Mouse (Mus musculus): ENCODE results near the gene Clca1. TPM values are rescaled to one million over a fixed set of nuclear protein-coding genes. Genes with fewer than 3 reads are reported as not detected.
A peak's percentile ranks its signal among the peaks of the same experiment; 100 is the strongest.
"Not testable (repeated sequence)": the region's sequence is repeated elsewhere in the genome, so short reads cannot be mapped to it uniquely, and the experiment has no call there.

Gene Clca1
- total RNA-seq (2017): not detected in 2 replicates

- no peak for ATAC-seq (replicated peaks; ENCODE audit: low read depth, poor library complexity, severe bottlenecking)
Measured at GRCm38 (mm10) chr3:145032676-145033075, at the start of gene Clca1. TSS of gene Clca1 (minus strand) at chr3:145032776.

DNA sequence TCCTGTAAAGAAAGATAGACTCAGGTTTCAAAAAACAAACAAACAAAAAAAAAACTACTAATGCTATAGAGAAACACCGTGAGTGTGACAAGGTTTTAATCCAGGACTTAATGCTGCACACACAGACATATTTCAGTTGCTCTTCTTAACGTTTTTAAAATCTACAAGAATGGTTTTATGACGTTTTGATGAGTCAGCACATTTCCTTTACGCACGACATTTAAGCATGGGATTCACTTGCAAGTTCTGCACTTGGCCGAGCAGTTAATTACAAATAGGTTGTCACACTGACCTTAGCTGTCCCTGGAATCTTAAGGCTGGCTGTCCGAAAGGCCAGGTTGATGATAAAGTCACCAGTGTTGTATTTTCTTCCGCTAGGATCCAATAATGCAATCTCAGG is 48.3 kb upstream of the Clca1 start:
- ATAC-seq (replicated peaks; ENCODE audit: low read depth, poor library complexity, severe bottlenecking): no peak

- no peak for ATAC-seq (replicated peaks; ENCODE audit: low read depth, poor library complexity, severe bottlenecking)
Measured at GRCm38 (mm10) chr3:145078405-145078804, 45.8 kb upstream of the Clca1 start.

- no peak for ATAC-seq (replicated peaks; ENCODE audit: low read depth, poor library complexity, severe bottlenecking)
Measured at GRCm38 (mm10) chr3:145072339-145072738, 39.8 kb upstream of the Clca1 start.

- ATAC-seq (replicated peaks; ENCODE audit: low read depth, poor library complexity, severe bottlenecking): no peak
Measured at GRCm38 (mm10) chr3:145068964-145069363, 36.4 kb upstream of the Clca1 start.

DNA sequence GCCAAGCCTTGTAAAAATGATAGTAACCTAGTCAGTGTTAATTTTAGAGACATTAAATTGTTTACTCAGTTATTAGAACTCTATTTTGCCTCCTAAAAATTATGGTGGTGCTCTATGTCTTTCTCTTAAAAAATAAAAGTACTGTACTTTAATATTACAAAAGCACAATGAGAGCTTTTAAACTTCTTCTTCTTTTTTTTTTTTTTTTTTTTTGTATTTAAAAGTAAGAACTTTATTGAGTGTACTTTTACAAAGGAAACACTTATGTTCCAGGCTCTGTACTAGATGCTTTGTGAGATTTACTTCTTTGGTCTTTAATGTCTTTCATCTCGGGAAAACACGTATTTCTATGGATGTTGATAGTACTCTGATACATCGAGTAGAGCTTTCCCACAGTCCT is 22.6 kb upstream of the Clca1 start:
- ATAC-seq (replicated peaks; ENCODE audit: low read depth, poor library complexity, severe bottlenecking): not testable (repeated sequence)

DNA sequence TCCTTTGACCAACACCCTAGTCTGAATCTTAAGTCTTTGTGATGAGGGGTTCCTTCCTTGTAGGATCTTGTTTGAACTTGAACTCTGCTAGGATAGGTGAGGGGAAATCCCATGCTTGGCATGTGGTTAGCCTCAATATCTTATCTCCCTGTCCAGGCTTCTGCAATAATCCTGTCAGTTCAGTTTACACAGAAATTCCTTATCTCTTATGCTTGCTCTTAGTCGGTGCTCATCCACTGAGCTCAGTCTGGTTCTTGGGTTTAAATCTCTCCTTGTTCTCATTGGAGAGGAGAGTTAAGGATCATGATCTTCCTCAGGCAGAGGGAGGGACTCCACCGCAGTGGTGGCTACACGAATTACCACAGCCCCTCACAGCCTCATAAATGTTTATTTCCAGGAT is 17.2 kb upstream of the Clca1 start:
- ATAC-seq (replicated peaks; ENCODE audit: low read depth, poor library complexity, severe bottlenecking): peak; percentile 96

- ATAC-seq (replicated peaks; ENCODE audit: low read depth, poor library complexity, severe bottlenecking): no peak
Measured at GRCm38 (mm10) chr3:145038813-145039212, 6.2 kb upstream of the Clca1 start.

GRCm38 (mm10) chr3:145028036-145028435 is 4.5 kb downstream of the Clca1 start:
- ATAC-seq (replicated peaks; ENCODE audit: low read depth, poor library complexity, severe bottlenecking): no peak

DNA sequence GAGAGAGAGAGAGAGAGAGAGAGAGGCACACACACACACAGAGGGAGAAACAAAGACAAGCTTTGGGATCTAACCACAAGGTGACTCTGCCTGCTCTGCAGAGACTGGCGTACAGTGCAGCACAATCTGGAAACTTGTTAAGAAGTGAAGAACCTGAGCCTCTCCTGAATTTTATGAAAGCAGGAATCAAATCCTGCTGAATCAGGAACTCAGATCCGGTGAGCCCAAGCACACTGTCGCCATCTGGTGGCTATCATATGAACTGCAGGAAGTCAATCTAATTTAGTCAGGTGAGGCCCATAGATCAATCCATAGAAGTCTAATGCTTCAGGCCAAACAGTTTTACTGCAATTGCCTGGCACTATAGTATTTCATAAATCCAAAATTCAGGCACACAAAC is 5.8 kb downstream of the Clca1 start:
- peak; percentile 83 for ATAC-seq (replicated peaks; ENCODE audit: low read depth, poor library complexity, severe bottlenecking)

DNA sequence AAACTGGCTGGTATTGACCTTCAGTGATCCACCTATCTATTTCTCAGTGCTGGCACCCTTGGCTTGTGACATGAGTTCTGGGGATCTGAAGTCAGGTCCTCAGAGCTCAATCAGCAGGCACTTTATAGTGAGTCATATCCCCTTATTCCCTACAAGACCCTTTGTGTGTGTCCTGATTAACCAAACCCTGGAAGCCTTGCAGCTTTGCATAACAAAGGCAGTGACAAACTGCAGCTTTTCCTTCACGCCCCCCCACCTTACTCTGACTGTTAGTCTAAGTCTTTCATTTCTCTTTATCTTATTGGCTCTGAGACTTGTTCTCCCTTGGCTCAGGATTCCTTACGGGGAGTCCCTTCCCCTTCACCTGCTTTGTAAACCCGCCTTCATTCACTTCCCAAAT is 14.8 kb downstream of the Clca1 start:
- no peak for ATAC-seq (replicated peaks; ENCODE audit: low read depth, poor library complexity, severe bottlenecking)

- ATAC-seq (replicated peaks; ENCODE audit: low read depth, poor library complexity, severe bottlenecking): no peak
Measured at GRCm38 (mm10) chr3:145004422-145004821, 28.2 kb downstream of the Clca1 start.

DNA sequence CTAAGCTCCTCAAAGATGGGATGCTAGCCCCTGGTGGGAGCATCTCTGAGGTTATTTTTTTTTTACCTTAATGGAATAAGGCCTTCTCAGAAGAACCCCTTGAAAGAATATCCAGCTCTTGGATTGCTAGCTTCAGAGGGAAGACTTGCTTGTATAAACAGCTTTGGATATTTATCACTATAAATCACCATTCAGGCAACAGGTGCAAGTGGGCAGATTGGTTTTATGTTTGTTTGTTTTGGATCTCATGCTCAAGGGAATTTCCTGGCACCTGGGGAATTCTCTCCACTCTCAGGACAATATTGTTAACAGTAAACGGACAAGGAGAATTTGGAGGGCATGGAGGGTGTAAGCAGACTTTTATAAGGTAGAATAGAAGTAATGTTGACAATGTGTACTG is 31.7 kb downstream of the Clca1 start:
- ATAC-seq (replicated peaks; ENCODE audit: low read depth, poor library complexity, severe bottlenecking): no peak

DNA sequence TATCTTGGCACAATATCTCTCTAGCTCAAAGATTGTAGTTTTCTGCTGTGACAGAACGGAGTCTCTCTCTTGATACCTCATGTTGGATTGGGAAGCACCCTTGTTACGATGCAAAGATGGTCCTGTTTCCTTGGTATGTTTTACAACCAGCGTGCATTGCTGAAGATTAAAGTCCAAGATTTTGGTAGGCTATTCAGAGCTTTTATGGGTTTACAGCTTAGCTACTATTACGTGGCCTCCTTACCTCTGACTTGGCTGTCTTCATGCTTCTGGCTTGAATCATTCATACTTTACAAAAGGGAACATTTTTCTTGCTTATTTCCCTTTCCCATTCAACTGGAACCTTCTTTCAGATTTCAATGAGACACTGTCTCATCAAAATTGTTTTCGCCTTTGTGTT is 39.5 kb downstream of the Clca1 start:
- no peak for ATAC-seq (replicated peaks; ENCODE audit: low read depth, poor library complexity, severe bottlenecking)

DNA sequence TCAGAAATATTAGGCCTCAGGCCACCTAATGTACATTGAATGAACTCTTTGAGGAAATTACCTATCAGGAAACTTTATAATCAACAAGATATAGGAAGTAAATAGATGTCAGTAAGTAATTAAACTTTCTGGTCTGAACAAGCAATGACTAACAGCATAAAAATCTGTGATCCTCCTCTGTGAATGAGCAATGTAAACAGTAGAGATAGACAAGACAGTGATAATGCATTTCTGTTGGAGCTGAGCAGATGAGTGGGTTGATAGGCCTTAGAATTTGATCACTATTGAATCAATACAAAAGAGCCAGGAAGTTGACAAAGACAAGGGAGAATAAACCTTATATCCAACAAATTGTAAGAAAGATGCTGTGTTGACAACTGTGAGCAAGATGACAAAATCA is 40.0 kb downstream of the Clca1 start:
- ATAC-seq (replicated peaks; ENCODE audit: low read depth, poor library complexity, severe bottlenecking): no peak

DNA sequence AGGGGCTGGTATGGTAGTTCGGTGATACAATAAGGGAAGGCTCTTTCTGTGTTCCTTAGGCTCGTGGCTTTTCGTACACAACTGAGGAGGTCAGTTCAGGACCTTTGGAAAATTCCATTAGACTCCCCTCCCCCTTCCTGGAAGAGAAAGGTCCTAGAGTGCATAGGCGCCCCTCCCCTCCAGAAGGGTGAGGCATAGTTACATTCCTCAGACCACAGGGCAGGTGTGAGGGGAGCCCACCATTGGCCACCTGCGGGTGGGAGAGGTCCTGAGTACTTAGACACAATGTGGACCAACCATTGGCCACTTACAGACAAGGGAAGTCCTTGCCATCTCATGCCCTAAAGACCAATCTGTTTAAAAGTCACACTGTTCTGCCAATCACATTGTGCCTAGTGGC is 46.7 kb downstream of the Clca1 start:
- ATAC-seq (replicated peaks; ENCODE audit: low read depth, poor library complexity, severe bottlenecking): no peak

DNA sequence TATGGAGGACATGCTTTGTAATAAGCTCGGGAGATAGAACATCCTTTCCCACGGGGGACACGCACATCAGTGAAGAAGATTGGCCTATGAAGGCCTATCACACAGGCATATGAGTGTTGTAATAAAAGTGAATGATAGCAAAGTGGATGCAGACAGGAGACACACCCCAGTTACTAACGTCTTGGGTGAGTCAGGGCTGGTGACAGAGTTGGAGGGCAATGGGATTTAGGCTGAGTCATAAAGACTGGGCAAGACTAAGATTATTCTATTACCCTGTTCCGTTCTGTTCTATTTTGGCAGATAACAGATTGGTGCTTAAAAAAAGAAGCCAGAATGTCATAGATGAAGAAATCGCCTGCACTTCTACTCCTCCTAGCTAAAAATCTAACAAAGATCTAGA is 52.0 kb downstream of the Clca1 start:
- no peak for ATAC-seq (replicated peaks; ENCODE audit: low read depth, poor library complexity, severe bottlenecking)

- no peak for ATAC-seq (replicated peaks; ENCODE audit: low read depth, poor library complexity, severe bottlenecking)
Measured at GRCm38 (mm10) chr3:144977631-144978030, 54.9 kb downstream of the Clca1 start.

- ATAC-seq (replicated peaks; ENCODE audit: low read depth, poor library complexity, severe bottlenecking): no peak
Measured at GRCm38 (mm10) chr3:144976091-144976490, 56.5 kb downstream of the Clca1 start.

DNA sequence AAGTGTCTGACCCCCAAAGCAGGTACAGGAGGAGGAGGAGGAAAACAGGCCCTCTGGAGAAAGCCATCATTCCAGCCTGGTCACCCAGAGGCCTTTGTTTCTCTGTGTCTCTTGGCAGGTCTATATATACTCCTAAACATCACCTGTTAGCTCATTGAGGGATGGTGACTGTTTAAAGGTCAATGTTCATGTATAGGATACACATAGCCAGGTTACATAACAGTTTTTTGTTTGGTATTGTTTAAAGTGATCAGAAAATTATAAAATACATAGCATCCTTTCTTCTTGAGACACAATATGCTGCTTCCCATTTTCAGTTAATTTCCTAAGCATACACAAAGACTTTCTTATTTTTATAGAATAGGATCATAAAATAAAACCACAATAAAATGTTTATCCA is 57.6 kb downstream of the Clca1 start, which contains the start of gene Clca4a:
TSS of gene Clca4a (minus strand) at position 101 of the 400 bp plus-strand sequence.
- no peak for ATAC-seq (replicated peaks; ENCODE audit: low read depth, poor library complexity, severe bottlenecking)

DNA sequence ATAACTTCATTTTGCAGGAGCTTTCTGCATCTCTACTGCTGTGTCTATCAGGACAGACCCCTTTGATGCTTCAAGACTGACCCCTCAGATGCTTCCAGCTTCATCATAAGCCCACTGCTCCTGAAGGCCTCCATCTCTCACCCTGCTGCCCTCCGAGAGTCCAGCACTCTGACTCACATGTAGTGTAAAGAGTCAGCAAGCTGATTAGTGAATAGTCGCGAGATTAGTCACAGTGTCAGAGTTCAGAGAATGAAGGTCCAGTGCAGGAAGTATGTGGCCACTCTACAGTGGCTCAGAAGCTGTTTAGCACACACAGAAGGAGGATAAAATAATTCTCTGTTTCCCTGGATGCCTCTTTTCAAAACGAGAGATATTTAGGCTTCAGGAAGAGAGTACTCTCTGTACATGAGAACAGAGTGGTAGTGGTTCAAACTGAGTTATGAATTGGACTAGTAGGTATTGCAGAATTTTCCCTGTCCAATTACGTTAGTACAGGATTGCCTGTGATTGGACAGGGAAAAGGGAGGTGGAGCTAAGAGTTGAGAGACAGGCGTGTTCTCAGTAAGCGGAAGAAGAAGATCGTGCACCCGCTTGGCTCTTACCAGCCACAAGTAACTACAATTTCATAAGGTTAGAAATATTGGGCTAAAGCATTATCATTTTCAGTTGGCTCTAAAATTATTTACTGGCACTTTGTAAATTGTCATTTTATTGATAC is 60.9 kb downstream of the Clca1 start:
- no peak for ATAC-seq (replicated peaks; ENCODE audit: low read depth, poor library complexity, severe bottlenecking)

- ATAC-seq (replicated peaks; ENCODE audit: low read depth, poor library complexity, severe bottlenecking): no peak
Measured at GRCm38 (mm10) chr3:144969755-144970154, 62.8 kb downstream of the Clca1 start.
